Mouse (Mus musculus) adrenal gland, postnatal 10 days (tissue): ENCODE data around the gene Trabd. TPM values are rescaled to one million over a fixed set of nuclear protein-coding genes. Genes with fewer than 3 reads are reported as not detected.

Experiments used
- DNase-seq: peaks from one replicate; pipeline ENCODE4 v3.0.0; 2021; ENCODE audit warnings: mixed read lengths
- long read RNA-seq, 2 experiments: library from polyadenylated mRNA; stranded (forward); transcript quantifications; one replicate each; pipeline ENCODE4 v2.0.0; 2021
- total RNA-seq, 2 experiments: library from RNA; stranded (reverse); gene quantifications; 2 replicates each; pipeline ENCODE4 v1.2.3; 2021

Trabd gene
- 10 to 100 TPM; 42.9 to 48.5 TPM for total RNA-seq
- long read RNA-seq, experiment 1, transcript Trabd-203 (10 exons, 1,941 nt): minor isoform, 8 of 113 reads
- long read RNA-seq, experiment 1, transcript Trabd-201 (10 exons, 2,439 nt): major isoform, 75 of 113 reads
- long read RNA-seq, experiment 1, partial matches to known transcripts: 17 of 113 reads
- long read RNA-seq, experiment 1, other reads (novel, unspliced or antisense): 8 of 113 reads
- long read RNA-seq, experiment 2, transcript Trabd-201 (10 exons, 2,439 nt): major isoform, 36 of 65 reads
- long read RNA-seq, experiment 2, transcript Trabd-205 (10 exons, 2,396 nt): minor isoform, 7 of 65 reads
- long read RNA-seq, experiment 2, partial matches to known transcripts: 7 of 65 reads
- long read RNA-seq, experiment 2, other reads (novel, unspliced or antisense): 12 of 65 reads

DNA sequence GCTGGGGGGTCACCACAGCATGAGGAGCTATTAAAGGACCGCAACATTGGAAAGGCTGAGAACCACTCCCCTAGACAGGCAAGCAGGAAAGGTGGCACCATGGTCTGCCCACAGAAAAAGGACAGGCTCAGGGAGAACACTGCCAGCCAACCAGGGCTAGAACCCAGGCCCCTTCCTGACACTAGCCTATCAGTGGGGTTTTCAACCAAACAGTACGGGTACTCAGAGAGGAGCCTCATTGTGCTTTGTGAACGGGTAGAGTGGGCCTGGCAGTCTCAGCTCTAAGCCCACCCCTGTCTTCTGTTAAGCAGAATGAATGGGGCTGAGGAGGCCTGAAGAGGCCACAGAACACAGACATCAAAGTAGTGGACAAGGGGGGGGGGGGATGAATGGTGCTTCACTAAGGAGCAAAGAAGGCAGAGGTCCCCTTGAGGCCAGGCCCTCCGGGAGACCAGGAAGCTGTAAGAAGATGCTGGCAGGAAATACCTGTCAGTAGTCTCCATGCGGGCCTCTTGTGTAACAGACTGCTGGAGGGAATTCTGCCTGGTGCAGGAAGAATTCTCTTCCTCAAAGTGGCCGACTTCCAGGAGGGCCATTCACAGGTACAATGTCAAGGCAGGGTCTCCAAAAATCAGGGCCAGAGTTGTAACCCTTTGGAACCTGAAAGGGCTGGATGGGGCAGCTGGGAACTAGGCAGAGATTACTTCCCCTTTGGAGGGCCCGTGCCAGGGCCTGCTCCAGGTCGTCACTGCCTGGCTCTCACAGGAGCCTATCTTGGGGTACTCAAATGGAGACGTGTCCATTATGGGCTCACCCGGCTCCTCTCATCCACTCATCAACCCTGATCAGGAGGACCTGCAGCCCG is at the start of gene Trabd:
Gene Trabd (plus strand): TSS at position 512 of the 865 bp plus-strand sequence.
- DNase-seq: peak; percentile 28

GRCm38 (mm10) chr15:89044381-89044780 is 30.5 kb upstream of the Trabd start:
- DNase-seq: no peak

DNA sequence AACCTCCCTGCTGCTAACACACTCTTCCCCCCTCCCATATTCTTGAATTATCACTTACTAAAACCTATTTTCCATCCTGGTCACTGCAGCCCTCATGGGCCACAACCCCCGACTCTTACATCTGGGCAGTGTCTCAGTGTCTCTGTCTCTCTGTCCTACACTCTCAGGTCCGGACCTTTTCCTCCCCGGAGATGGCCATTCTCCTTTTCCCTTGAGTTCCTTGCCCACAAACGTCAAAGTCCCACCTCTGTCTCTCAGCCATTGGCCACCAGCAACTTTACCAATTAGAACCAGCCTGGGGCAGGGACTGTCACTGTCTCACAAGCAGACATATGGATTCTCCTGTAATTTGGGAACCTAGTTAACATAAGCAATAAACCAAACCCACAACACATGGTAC is 28.6 kb upstream of the Trabd start:
- DNase-seq: no peak

DNA sequence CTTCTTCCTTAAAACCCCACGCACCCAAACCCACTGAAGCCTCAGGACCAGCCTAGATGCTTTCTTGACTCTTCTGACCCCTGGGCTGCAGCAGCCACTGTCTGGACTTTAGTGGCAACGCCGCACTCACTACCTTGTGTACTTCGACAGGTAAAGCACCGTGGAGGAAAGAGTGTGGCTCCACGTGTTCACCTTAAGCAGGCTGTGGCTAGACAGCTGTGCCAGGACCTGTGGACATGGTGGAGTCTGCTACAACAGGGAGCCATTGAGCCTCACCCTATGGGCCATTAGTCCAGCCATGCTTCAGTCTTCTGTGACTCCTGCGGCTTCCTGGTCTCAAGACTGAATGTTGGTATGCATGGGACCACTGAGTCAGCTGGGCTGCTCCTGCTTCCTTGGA is 20.3 kb upstream of the Trabd start:
- no peak for DNase-seq

- DNase-seq: no peak
Measured at GRCm38 (mm10) chr15:89058736-89059135, 16.2 kb upstream of the Trabd start.

DNA sequence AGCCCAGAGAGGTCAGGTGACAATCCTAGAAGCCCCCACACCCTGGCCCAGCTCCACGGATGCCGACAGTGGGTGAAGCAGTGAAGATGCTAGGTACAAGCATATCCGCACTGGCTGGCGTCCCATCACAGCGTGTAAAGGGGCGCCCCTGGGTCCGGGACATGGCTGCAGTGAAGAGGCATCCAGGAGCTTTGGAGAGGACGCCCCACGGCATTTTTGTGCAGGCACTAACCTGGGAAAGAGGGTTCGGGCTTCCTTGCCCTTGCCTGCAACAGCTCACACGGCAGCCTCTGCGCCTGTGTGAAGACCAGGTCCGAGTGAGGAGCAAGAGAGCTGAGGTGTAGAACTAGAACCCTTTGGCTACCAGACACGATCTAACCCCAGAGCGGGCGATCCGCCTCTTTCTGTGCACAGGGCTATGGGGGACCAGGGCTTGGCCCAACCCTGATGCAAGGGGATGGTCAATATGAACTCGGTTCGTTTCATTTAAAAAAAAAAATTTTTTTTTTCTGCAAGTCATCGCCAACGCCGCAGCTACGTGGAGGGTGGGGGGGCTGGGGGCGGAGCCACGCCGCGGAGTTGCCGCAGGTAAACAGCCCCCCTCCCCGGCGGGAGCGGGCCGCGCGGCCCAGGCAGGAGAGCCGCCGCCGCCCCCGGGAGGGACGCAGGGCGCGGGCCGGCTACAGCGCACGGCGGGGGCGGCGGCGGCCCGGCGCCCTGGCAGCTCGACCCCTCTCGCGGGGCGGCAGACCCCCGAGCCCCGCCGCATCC is 15.6 kb upstream of the Trabd start, which contains the start of gene Panx2:
Gene Panx2 (plus strand): TSS at position 574 of the 771 bp plus-strand sequence.
- no peak for DNase-seq

DNA sequence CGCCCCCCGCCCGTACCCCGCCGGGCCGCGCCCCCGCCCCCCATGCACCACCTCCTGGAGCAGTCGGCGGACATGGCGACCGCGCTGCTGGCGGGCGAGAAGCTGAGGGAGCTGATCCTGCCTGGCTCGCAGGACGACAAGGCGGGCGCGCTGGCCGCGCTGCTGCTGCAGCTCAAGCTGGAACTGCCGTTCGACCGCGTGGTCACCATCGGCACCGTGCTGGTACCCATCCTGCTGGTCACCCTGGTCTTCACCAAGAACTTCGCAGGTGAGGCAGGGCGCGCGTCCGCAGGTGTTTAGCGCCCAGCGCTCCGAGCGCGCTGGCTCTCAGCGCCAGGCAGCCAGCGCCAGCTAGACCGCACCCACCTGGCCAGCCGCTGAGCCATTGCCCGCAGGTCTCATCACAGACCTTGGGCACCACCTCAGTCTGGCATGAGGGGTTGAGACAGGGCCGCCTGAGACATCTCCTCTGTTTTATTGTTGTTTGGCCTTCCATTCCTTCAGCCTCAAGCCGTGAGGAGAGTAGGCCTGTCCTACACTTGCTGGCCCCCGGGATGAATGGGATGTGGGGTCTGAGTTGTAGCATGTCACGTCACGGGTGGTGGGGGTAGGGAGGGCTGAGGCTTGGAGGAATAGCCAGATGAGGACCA is 14.8 kb upstream of the Trabd start:
- DNase-seq: peak; percentile 50

DNA sequence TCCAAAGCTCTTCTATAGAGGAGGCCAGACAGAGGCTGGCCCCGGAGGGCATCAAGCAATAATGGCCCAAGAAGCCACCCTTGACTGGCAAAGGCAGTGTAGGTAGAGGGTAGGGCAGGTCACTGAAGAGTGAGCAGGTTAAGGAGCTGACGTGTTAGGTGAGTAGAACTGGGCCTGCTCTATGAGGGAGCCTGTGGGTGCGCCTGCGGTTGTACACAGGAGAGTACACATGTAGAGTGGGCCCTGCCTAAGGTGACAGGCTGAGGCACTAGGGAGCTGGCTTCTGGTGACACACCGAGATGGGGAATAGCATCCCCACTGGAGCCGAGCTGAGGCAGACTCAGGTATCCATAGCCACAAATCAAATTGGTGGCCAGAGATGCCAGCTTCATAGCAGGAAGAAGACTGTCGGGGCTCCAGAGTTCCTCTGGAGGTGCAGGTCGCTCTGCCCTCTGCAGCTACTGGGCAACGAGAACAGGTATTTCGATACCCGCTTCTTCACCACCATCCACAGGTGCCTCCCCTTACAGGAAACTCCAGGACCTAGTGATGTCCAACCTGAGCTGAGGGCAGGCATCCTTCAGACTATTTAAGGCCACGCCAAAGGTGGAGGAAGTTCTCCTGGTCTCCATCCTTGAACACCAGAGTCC is 14.0 kb upstream of the Trabd start:
- no peak for DNase-seq

DNA sequence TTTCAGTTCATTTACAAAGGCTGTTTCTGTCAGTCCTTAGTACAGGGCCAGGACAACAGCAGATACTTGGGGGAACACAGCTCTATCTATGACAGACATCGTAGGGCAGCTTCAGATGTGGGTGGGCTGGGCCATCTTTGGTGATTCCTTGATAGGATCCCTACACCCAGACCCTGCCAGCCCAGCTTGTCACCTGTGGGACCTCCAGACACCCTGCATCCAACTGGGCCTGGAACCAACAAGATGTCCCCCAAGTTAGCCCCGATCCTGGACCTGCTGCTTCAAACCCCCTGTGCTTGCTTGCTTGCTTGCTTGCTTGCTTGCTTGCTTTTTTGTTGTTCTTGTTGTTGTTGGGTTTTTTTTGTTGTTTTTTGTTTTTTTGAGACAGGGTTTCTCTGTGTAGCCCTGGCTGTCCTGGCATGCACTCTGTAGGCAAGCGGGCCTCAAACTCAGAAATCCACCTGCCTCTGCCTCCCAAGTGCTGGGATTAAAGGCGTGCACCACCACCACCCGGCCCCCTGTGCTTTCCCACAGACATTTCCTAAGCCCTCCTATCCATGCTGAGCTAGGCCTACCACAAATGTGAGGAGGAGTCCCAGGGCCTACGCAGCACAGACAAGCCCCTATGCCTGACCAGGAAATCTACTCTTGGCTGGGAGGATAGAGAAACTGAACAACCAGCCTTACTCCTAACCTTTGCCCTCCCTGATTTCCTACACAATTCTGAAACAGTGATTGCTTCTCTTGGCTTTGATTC is 13.0 kb upstream of the Trabd start:
- DNase-seq: no peak

DNA sequence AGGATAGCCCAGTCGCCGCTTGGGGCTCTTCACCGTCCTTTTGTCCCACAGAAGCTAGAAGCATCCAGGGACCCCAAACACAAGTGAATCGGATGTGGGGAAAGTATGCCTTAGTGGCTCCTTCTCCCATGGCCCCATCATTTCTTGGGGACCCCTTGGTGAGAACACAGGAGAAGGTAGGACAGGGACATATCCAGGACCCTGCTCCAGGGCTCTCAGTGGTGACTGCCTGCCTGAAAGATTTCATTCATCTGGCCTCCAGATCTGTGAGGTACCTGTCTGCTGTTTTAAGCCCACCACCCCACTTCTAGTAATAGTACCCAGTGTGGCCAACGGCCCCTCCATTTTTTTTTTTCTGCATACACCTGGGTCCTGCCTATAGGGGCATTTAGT is 12.4 kb upstream of the Trabd start:
- no peak for DNase-seq

- DNase-seq: no peak
Measured at GRCm38 (mm10) chr15:89063001-89063400, 11.9 kb upstream of the Trabd start.

DNA sequence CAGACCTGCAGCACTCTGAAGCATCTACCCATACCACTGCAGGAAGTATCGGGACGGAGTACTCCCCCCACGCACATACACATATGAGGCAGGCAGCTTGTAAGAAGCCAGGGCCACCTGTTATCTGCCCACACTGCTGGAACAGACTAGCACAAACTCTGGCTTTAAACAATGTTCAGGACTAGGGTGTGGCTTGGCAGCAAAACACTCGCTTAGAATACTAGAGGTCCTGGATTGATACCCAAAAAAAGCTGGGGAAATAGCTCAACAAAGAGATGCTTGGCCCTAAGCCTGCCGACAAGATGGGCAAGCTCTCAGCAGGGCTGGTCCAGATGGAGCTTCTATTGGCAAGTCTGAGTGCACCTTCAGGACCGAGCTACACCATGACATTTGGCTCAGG is 11.4 kb upstream of the Trabd start:
- no peak for DNase-seq

- DNase-seq: peak; percentile 0
Measured at GRCm38 (mm10) chr15:89064891-89065290, 10.0 kb upstream of the Trabd start.

DNA sequence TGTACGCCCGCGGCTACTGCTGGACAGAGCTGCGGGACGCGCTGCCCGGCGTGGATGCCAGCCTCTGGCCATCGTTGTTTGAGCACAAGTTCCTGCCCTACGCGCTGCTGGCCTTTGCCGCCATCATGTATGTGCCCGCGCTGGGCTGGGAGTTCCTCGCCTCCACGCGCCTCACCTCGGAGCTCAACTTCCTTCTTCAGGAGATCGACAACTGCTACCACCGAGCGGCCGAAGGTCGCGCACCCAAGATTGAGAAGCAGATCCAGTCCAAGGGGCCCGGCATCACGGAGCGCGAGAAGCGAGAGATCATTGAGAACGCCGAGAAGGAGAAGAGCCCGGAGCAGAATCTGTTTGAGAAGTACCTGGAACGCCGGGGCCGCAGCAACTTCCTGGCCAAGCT is 7.3 kb upstream of the Trabd start:
- DNase-seq: no peak

GRCm38 (mm10) chr15:89068226-89068625 is 6.7 kb upstream of the Trabd start:
- no peak for DNase-seq

DNA sequence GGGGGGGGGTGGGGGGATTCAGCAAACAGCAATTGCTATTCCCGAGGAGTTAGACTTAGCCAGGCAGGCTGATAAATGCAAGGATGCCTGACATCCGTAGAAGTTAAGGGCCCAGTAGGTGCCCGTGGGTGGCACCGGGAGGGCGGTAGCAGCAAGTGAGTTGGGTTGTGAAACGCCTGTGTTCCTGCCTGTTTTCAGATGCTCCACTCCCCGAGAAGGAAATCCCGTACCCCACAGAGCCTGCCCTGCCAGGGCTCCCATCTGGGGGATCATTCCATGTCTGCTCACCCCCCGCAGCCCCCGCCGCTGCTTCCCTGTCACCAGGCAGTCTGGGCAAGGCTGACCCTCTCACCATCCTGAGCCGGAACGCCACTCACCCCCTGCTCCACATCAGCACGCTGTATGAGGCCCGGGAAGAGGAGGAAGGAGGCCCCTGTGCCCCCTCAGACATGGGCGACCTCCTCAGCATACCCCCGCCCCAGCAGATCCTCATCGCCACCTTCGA is 5.5 kb upstream of the Trabd start:
- DNase-seq: no peak

- DNase-seq: no peak
Measured at GRCm38 (mm10) chr15:89070606-89071005, 4.3 kb upstream of the Trabd start.

GRCm38 (mm10) chr15:89073993-89074603 is 826 bp upstream of the Trabd start:
- no peak for DNase-seq

- DNase-seq: peak; percentile 96
Measured at GRCm38 (mm10) chr15:89075478-89076147, 689 bp downstream of the Trabd start.
